Mouse (Mus musculus) midbrain, embryonic 10.5 days (tissue): ENCODE measurements around the gene St8sia1. TPM values are rescaled to one million over a fixed set of nuclear protein-coding genes. Genes with fewer than 3 reads are reported as not detected.

Experiments used
- DNase-seq: peaks from one replicate; pipeline ENCODE4 v3.0.0-alpha.2; 2017; ENCODE audit warnings: low spot score
- H3K27ac ChIP-seq: fragments of 300-500 bp; sonication (generic); replicated peaks from 2 replicates; pipeline ENCODE4 v1.5.1; 2016; ENCODE audit warnings: mild to moderate bottlenecking
- H3K27me3 ChIP-seq: fragments of 300-500 bp; sonication (generic); 2 replicates; pipeline ENCODE4 v1.6.1; 2016; ENCODE audit warnings: low read depth, mild to moderate bottlenecking; ENCODE audit not compliant: poor library complexity, severe bottlenecking
- H3K36me3 ChIP-seq: fragments of 300-500 bp; sonication (generic); 2 replicates; pipeline ENCODE4 v1.6.1; 2016; ENCODE audit warnings: mild to moderate bottlenecking, moderate library complexity
- H3K4me1 ChIP-seq: fragments of 300-500 bp; sonication (generic); 2 replicates; pipeline ENCODE4 v1.6.1; 2016
- H3K4me3 ChIP-seq: fragments of 300-500 bp; sonication (generic); 2 replicates; pipeline ENCODE4 v1.5.1; 2016; ENCODE audit warnings: mild to moderate bottlenecking, moderate library complexity
- H3K9me3 ChIP-seq: fragments of 300-500 bp; sonication (generic); replicated peaks from 2 replicates; pipeline ENCODE4 v1.6.1; 2016; ENCODE audit warnings: mild to moderate bottlenecking
- WGBS: fragments of 180-500 bp; shearing (Covaris S2); methylation state at CpG from one replicate; pipeline ENCODE4 v1.1.7; 2016; 5-methylcytosine and 5-hydroxymethylcytosine counted together
- polyA plus RNA-seq: library from polyadenylated mRNA; unstranded; fragments of >200 nt; fragmentation: Nextera tagmentation; extraction: Ambion mirVana; gene quantifications from 2 replicates; pipeline ENCODE4 v1.2.1, GENCODE M21; 2016

St8sia1 gene
- polyA plus RNA-seq, 1 experiment from 2014 or later: 3.9 TPM

DNA sequence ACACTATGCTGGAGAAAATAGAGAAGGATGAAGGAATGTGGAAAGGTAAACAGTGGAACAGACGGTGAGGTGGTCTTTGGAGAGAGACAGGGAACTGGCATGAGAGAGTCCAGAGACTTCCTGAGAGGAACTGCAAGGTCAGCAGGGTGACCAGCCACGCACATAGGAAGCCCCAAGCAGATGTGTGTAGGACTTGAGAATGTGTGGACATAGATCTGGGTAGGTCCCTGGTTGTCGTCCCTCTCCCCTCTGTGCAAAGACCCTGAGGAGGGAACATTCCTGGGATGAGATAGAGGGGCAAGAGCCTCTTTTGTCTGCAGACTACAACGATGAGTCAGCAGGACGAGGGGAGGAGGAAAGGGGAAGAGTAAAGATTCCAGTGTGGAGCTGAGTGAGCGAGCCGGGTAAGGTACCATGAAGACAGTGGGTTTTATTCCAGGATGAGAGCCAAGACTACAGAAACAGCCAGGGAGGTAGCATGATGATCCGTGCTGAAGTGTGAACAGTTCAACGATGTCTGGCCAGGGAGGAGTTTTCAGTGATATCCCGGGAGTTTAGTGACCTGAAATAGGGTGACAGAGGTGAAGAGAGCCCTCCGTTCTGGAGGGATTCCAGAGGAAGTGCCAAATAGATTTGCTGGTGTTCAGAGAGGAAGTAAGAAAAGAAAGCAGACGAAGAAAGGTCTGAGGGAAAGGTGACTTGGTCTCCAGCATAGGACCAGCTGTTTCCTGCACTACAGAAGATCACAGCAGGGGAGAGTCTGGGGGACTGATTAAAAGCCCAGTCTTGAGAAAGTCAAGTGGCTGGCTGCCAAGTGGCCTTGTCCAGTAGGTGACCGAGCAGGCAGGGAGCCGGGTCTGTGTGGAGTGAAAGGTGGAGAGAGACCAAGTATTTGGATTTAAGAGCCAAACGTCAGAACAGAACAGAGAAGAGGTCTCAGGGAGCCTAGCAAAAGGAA, 85.2 kb downstream of the St8sia1 start:
- Histone ChIP-seq H3K27ac (peak overlapping the region; percentile 85), H3K4me3 (no peak overlapping the region), H3K36me3 (no peaks in the 10 kb centered on the region), H3K4me1 (peaks cover 45% of the 10 kb centered on the region), H3K9me3 (no peaks in the 10 kb centered on the region), H3K27me3 (no peaks in the 10 kb centered on the region)
- no peak for DNase-seq
- 58% methylated on average over 15 of the region's 15 CpGs for WGBS

DNA sequence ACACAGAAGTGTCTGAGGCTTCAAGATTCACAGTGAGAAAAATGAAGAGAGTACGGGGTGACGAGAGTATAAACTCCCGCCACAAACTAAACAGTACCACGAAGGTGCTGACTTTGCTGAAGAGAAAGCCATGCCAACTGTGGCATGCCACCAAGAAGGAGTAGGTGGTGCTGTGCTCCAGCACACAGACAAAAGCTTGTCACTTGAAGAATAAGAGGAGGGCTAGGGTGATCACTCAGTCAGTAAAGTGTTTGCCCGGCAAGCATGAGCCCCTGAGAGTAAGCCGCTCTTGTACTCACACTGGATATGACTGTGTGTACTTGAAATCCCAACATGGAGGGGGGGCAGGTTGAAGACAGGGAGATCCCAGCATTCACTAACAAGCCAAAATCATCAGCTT, 87.0 kb downstream of the St8sia1 start:
- 59% methylated on average over 6 of the region's 6 CpGs for WGBS
- H3K36me3 ChIP-seq: no peaks in the 10 kb centered on the region
- H3K4me3 ChIP-seq: no peak overlapping the region
- peak overlapping the region; percentile 85 for H3K27ac ChIP-seq
- H3K4me1 ChIP-seq: peaks cover 45% of the 10 kb centered on the region
- no peaks in the 10 kb centered on the region for H3K27me3 ChIP-seq
- H3K9me3 ChIP-seq: no peaks in the 10 kb centered on the region
- DNase-seq: peak; percentile 19

DNA sequence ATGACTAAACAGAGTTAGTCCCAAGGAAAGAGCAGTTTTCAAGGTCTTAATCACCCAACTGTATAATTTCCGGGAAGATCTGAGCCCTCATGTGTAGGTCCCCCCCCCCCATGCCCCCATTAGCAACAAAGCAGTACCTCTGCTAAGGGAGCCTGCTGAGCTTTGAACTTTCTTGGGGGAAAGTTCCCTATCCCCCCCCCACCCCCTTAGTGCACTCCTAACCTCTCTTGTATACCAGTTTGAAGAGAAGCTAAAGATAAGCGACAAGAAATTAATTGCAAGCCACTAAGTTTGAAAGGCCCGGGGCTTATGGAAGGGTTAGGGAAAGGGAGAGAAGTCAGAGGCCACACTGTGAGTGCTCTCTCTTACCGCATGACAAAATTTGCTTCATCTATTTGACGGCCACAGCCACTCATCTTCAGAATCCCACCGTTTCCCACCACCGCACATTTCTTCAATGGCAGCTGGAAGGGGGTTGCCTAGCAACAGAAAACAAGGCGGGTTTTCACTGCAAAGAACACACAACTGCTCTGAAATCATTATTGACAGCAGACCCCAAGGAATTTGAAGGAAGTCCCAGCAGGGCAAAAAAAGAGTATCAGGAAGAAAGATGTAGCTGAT, 87.9 kb downstream of the St8sia1 start:
- no peaks in the 10 kb centered on the region for H3K36me3 ChIP-seq
- H3K4me1 ChIP-seq: peaks cover 45% of the 10 kb centered on the region
- WGBS: 12% methylated on average over 8 of the region's 8 CpGs
- no peak overlapping the region for H3K4me3 ChIP-seq
- no peaks in the 10 kb centered on the region for H3K9me3 ChIP-seq
- DNase-seq: peak; percentile 81
- no peaks in the 10 kb centered on the region for H3K27me3 ChIP-seq
- peak overlapping the region; percentile 85 for H3K27ac ChIP-seq

DNA sequence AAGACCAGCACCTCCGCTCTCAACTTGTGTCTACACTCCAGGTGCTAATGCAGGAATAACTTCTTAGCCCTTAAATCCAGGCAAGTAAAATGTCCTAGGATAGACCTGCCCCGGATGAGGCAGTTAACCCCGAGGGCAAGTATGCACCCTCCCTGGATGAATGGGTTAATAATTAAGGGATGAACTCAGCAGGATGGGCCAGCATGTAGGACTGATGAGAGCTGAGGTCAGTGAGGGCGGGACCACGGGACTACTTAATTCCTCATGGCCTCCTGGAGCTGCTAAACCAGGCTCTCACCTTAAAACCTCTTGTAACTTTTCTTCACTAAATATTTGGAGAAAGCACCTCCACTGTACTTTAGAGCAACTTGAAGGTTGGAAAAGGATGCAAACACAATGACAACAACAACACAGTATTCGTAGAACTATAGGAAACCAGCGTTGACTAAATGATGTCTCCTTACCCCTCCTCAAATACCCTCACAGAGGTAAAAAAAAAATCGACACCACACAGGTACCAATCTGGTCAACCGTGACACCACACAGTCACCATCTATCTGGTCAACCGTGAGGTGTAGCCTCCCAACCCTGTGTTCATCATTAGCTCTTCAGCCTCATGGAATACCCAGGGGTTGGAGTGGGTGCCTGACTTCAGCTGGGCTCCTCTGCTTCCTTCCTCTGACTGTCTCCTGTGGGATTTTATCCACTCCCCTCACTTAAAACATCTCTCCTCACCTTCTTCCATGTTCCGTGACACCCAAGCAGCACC, 90.3 kb downstream of the St8sia1 start:
- no peak for DNase-seq
- WGBS: 82% methylated on average over 11 of the region's 11 CpGs
- Histone ChIP-seq H3K4me3 (no peak overlapping the region), H3K27ac (no peak overlapping the region; the same call in 1 of the 2 replicates), H3K4me1 (peaks cover 36% of the 10 kb centered on the region), H3K36me3 (no peaks in the 10 kb centered on the region), H3K9me3 (no peaks in the 10 kb centered on the region), H3K27me3 (no peaks in the 10 kb centered on the region)

GRCm38 (mm10) chr6:142869715-142870422, 94.4 kb downstream of the St8sia1 start:
- Histone ChIP-seq H3K4me1 (peaks cover 24% of the 10 kb centered on the region), H3K27ac (no peak overlapping the region), H3K4me3 (no peak overlapping the region), H3K9me3 (no peaks in the 10 kb centered on the region), H3K36me3 (0 out of 2 replicates have a peak, but pooled peaks cover 3% of the 10 kb centered on the region), H3K27me3 (no peaks in the 10 kb centered on the region)
- WGBS: 86% methylated on average over 7 of the region's 7 CpGs
- no peak for DNase-seq

- no peaks in the 10 kb centered on the region for H3K27me3 ChIP-seq
- H3K36me3 ChIP-seq: 0 out of 2 replicates have a peak, but pooled peaks cover 3% of the 10 kb centered on the region
- H3K27ac ChIP-seq: peak overlapping the region; percentile 87
- H3K9me3 ChIP-seq: no peaks in the 10 kb centered on the region
- H3K4me1 ChIP-seq: peaks cover 24% of the 10 kb centered on the region
- WGBS: 27% methylated on average over 9 of the region's 9 CpGs
- 0 out of 2 replicates have a peak overlapping the region, but pooled peaks have one; percentile 14 for H3K4me3 ChIP-seq
- peak; percentile 37 for DNase-seq
These were observed 96.7 kb downstream of the St8sia1 start for GRCm38 (mm10) chr6:142867471-142868055.

GRCm38 (mm10) chr6:142867023-142867422, 97.2 kb downstream of the St8sia1 start:
- 98% methylated on average over 2 of the region's 2 CpGs for WGBS

DNA sequence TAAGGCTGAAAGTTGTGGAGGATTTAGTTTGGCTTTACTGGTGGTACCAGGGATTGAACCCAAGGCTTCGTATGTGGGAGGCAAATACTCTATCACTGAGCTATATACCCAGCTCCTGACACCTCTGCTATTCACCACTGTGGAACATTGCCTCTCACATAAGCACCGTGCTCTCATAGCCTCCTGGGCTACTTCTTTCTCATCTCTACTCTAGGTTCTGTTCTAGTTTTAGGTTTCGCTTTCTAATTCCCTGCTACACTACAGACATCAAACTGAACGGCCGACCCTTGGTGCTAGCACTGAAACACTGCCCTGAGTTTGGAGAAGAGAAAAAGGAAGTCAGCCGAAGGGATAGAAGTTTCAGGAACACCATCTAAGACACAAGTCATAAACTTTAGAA, 99.1 kb downstream of the St8sia1 start:
- Histone ChIP-seq H3K36me3 (0 out of 2 replicates have a peak, but pooled peaks cover 3% of the 10 kb centered on the region), H3K4me1 (peaks cover 24% of the 10 kb centered on the region), H3K4me3 (no peak overlapping the region), H3K9me3 (no peaks in the 10 kb centered on the region), H3K27me3 (no peaks in the 10 kb centered on the region), H3K27ac (no peak overlapping the region)
- whole genome bisulfite sequencing: 92% methylated on average over 6 of the region's 6 CpGs
- no peak for DNase-seq

More at GRCm38 (mm10) chr6:142867023-142867422, 97.2 kb downstream of the St8sia1 start:
- Histone ChIP-seq H3K4me1 (peaks cover 24% of the 10 kb centered on the region), H3K4me3 (no peak overlapping the region), H3K27me3 (no peaks in the 10 kb centered on the region), H3K9me3 (no peaks in the 10 kb centered on the region), H3K27ac (peak overlapping the region; percentile 87), H3K36me3 (0 out of 2 replicates have a peak, but pooled peaks cover 3% of the 10 kb centered on the region)
- no peak for DNase-seq

DNA sequence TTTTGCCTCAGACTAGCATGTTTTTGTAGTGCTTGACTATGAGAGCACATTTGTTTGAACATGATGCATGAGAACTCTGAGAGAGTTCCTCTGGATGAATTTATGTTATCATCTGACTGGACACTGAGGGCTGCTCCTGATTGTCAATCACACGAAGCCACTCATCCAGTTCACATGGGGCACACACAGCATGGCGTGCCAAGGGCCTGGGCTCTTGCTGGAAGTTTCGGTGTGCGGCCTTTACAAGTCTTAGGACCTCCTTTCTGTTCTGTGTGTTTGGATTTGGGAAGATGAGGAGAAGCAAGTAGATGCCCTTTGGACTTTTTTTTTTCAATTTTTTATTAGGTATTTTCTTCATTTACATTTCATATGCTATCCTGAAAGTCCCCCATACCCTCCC, 100.4 kb downstream of the St8sia1 start:
- 0 out of 2 replicates have a peak, but pooled peaks cover 3% of the 10 kb centered on the region for H3K36me3 ChIP-seq
- 92% methylated on average over 4 of the region's 4 CpGs for WGBS
- H3K27ac ChIP-seq: no peak overlapping the region
- H3K4me1 ChIP-seq: peaks cover 24% of the 10 kb centered on the region
- H3K27me3 ChIP-seq: no peaks in the 10 kb centered on the region
- H3K4me3 ChIP-seq: no peak overlapping the region
- no peaks in the 10 kb centered on the region for H3K9me3 ChIP-seq
- DNase-seq: no peak

DNA sequence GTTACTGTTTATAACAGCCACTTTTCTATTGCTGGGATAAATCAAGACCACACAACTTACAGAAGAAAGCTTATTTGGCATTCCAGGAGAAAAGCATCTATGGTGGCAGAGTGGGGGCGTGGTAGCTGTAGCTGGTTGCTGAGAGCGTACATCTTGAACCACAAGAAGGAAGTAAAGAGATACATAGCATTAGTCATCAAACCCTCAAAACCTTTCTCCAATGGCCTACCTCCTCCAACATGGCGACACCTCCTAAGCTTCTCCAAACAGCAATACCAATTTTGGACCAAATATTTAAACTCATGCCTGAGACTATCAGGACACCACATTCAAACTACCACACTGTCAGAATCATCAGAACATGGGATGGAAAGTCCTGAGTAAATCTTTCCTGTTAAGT, 102.0 kb downstream of the St8sia1 start:
- Histone ChIP-seq H3K9me3 (no peaks in the 10 kb centered on the region), H3K4me3 (no peak overlapping the region), H3K4me1 (peaks cover 19% of the 10 kb centered on the region), H3K27me3 (no peaks in the 10 kb centered on the region), H3K27ac (no peak overlapping the region), H3K36me3 (0 out of 2 replicates have a peak, but pooled peaks cover 3% of the 10 kb centered on the region)
- DNase-seq: no peak
- 92% methylated on average over 3 of the region's 3 CpGs for WGBS

GRCm38 (mm10) chr6:142860396-142860795, 103.9 kb downstream of the St8sia1 start:
- WGBS: 84% methylated on average over 1 of the region's 1 CpGs

More at GRCm38 (mm10) chr6:142860396-142860795, 103.9 kb downstream of the St8sia1 start:
- Histone ChIP-seq H3K9me3 (no peaks in the 10 kb centered on the region), H3K4me3 (no peak overlapping the region), H3K4me1 (peaks cover 16% of the 10 kb centered on the region), H3K27me3 (no peaks in the 10 kb centered on the region), H3K36me3 (no peaks in the 10 kb centered on the region), H3K27ac (no peak overlapping the region)
- no peak for DNase-seq
